Mouse (Mus musculus): ENCODE measurements around the gene Slc6a14. TPM values are rescaled to one million over a fixed set of nuclear protein-coding genes. Genes with fewer than 3 reads are reported as not detected.

Gene Slc6a14
- polyA plus RNA-seq, 1 experiment from 2014 or later, result 0.67 TPM

Other genes starting within 250 kb of the Slc6a14 start
- gene Agtr2, start 230.4 kb upstream of the Slc6a14 start, polyA plus RNA-seq (2014; fragmentation: Nextera tagmentation; extraction: Ambion mirVana), result 19.4 and 19.5 TPM in 2 replicates
- gene Gm28269, start 30.2 kb downstream of the Slc6a14 start, polyA plus RNA-seq (2014; fragmentation: Nextera tagmentation; extraction: Ambion mirVana), result not detected in 2 replicates